Mouse (Mus musculus) ES-Bruce4 (cell line): ENCODE data around the gene Coa3.

Source experiments
- CTCF ChIP-seq: IDR thresholded peaks from one replicate; pipeline ENCODE4 v1.8.1; 2011; ENCODE audit warnings: low read depth, low read length
- POLR2A ChIP-seq: IDR thresholded peaks from one replicate; pipeline ENCODE4 v1.8.1; 2011; ENCODE audit warnings: low read length; ENCODE audit not compliant: insufficient read depth

DNA sequence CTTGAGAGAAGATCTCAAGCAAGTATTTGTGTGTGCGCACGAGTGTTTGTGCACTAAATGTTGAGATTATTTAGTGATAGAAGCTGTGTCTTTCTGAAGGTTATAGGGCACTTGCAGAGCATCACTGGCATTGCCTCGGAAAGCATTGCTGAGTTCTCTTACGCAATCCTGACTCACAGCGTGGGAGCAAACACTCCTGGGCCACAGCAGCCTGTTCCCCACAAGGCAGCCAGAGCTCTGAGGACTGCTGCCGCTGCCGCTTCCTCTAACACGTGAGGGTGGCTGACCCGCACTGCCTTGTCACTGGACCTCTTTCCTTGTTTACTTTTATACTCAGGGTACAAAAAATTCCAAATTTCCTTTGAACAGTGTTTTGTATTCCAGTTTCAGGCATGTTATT lies 8.4 kb upstream of the Coa3 start:
- TF ChIP-seq POLR2A: no peak
- TF ChIP-seq CTCF: no peak
